Mouse (Mus musculus): ENCODE data around the gene Cobll1. TPM values are rescaled to one million over a fixed set of nuclear protein-coding genes. Genes with fewer than 3 reads are reported as not detected.

Cobll1 gene
- total RNA-seq, 1 experiment from 2014 or later: 14.9 TPM

DNA sequence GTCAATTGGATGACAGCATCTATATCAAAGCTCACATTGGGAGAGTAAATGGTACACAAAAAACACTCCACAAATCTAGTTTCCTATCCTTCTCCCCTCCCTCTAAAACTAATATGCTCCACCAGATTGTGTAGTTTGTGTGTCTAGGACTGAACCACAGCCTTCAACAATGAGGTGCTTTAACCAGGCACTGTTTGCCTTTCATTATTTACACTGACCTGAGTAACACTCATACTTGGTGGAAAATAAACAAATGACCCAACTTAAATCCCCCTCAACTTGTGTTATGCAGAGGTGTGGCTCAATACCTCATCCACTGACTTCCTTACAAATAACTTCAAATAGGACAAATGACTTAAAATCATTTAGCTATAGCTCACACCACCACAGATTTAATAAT is 155.8 kb downstream of the Cobll1 start:
- no peak for ATAC-seq (replicated peaks in 1 of 2; ENCODE audit: insufficient read depth in 1 of 2, low FRiP score in 2 of 2, low TSS enrichment in 1 of 2, low read depth in 1 of 2, poor library complexity in 2 of 2, severe bottlenecking in 2 of 2)

DNA sequence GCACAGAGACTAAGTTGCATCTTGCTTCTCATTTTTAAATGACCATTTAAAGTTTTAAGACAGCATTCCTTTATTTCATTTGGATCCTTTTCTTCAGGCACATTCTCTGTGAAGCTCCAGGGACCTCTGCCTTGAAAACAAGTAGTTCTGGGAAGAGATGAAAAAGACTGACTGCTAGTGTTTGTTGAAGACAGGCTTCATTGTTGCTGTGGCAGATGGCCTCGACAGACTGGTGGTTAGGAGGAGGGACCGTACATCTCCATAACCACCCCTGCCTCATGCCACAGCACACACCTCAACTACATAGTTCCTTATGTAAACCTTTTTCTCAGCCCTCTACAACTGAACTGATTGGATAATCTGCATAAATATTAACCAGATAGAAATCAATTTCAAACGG is 161.7 kb downstream of the Cobll1 start:
- ATAC-seq (replicated peaks in 1 of 2; ENCODE audit: insufficient read depth in 1 of 2, low FRiP score in 2 of 2, low TSS enrichment in 1 of 2, low read depth in 1 of 2, poor library complexity in 2 of 2, severe bottlenecking in 2 of 2): no peak

DNA sequence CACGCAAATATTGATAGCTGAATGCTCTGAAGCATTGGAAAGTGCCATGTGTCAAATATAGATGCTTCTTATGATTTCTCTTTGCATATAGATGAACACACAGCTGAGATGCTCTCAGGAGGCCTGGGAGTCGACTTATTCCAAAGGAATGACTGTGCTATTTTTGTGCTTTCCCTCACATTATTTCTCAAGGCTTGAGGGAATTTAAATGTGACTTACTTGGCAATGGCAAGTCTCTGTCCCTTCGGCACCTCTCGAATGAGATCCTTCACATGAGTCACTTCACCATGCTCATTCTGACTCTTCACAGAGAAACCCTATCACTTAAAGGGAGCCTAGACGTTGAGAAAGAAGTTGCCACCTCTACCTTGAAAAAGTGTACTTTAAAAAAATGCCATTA is 163.4 kb downstream of the Cobll1 start:
- no peak for ATAC-seq (replicated peaks in 1 of 2; ENCODE audit: insufficient read depth in 1 of 2, low FRiP score in 2 of 2, low TSS enrichment in 1 of 2, low read depth in 1 of 2, poor library complexity in 2 of 2, severe bottlenecking in 2 of 2)

DNA sequence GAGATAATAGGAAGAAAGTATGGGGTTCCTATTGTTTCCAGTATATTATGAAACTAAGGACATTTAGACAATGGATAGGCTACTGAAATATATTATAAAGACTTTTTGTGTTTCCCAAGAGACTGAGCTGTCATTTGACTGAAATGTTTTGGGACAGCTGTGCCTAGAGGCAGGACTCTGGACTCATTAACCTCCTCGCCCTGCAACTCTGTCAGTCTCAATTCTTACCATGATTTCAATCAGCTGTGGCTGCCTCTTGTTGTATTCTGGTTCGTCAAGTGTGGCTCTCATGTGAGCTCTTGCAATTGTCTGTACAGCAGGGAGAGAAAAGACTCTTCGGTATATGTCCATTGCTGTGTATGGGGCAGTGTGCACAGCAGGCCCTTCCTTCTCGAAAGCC is 163.8 kb downstream of the Cobll1 start:
- ATAC-seq (replicated peaks in 1 of 2; ENCODE audit: insufficient read depth in 1 of 2, low FRiP score in 2 of 2, low TSS enrichment in 1 of 2, low read depth in 1 of 2, poor library complexity in 2 of 2, severe bottlenecking in 2 of 2): no peak

DNA sequence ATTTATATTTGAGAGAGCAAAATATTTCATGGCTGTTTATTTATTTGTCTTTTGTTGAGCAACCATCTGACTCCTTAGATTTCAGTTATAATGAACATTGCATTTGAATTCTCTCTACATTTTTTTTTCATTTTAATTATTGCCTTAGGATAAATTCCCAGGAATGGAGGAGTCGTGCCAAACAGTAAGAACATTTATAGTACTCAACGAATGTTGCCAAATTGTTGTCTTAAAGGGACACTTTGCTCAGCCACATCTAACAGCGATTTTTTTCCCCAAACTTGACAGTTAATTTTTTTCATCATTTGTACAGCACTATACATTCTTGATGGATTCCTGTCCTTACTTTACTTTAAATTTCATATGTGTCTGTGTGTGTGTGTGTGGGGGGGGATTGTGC is 167.0 kb downstream of the Cobll1 start:
- no peak for ATAC-seq (replicated peaks in 1 of 2; ENCODE audit: insufficient read depth in 1 of 2, low FRiP score in 2 of 2, low TSS enrichment in 1 of 2, low read depth in 1 of 2, poor library complexity in 2 of 2, severe bottlenecking in 2 of 2)

DNA sequence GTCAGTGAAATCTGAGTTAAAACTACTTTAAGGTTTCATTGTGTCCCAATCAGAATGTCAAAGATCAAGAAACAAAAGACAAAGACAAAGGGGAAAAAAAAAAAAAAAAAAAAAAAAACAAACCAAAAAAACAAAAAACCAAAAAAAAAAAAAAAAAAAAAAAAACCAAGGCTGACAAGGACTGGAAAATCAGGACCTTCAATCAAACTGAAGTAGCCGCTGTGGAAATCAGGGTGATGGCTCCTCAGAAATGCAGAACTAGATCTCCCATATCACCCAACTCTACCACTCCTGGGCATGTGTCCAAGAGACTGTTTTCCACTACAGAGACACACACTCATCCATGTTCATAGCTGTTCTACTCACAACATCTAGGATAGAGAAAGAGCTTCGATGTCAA is 185.4 kb downstream of the Cobll1 start:
- no peak for ATAC-seq (replicated peaks in 1 of 2; ENCODE audit: insufficient read depth in 1 of 2, low FRiP score in 2 of 2, low TSS enrichment in 1 of 2, low read depth in 1 of 2, poor library complexity in 2 of 2, severe bottlenecking in 2 of 2)

DNA sequence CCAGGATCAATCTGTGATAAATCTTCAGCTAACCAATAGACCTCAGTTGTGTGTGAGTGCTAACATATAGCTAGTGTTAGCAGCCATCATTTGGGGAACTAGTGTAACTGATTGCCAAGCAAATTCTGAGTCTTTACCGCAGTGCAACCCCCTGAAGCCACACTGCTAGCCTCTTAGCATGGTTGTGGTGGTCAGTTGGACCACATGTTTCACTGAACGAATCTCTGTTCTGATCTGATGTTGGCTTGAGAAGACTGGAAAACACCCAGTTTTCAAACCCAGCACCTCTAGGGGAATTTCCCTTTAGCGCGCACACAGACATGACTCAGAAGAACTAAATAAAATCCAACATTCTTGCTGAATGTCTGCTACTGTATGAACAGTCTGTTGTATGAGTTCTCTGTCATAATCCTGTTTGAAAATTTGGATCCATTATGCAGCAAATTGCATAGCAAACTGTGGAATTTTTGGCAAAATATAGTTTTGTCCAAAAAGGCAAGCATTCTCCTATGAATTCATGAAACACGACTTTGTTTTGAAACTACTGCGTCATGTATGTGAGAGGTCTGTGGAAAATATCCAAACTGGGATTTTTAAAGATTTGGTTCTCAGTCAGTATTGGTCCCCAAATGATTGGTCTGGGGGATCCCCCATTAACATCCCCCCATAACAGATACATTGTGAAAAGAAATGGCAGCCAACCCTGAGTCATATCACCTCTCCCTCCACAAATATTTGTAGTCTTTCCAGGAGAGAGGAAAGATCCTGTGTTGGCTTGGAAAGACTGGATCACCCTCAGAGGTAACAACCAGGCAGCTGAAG is 186.8 kb downstream of the Cobll1 start:
- ATAC-seq (replicated peaks in 1 of 2; ENCODE audit: insufficient read depth in 1 of 2, low FRiP score in 2 of 2, low TSS enrichment in 1 of 2, low read depth in 1 of 2, poor library complexity in 2 of 2, severe bottlenecking in 2 of 2): no peak

DNA sequence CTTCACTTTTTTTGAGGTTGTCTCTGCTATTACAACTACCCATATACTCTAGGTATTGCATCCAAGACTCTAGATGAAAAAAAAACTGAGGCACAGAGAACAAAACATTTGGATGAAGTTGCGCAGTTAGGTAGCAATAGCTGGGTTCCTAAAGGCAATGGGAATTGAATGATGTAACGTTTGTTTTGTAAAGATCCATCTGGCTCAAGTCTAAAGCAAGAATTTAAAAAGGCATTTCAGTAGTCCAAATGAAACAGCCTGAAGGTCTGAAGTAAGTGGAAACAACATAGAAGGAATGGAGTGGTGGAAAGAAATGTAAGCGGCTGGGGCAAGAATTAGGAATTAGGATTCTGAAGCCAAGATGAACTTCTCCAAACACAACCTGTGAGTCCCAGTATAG is 188.4 kb downstream of the Cobll1 start:
- ATAC-seq (replicated peaks in 1 of 2; ENCODE audit: insufficient read depth in 1 of 2, low FRiP score in 2 of 2, low TSS enrichment in 1 of 2, low read depth in 1 of 2, poor library complexity in 2 of 2, severe bottlenecking in 2 of 2): no peak

DNA sequence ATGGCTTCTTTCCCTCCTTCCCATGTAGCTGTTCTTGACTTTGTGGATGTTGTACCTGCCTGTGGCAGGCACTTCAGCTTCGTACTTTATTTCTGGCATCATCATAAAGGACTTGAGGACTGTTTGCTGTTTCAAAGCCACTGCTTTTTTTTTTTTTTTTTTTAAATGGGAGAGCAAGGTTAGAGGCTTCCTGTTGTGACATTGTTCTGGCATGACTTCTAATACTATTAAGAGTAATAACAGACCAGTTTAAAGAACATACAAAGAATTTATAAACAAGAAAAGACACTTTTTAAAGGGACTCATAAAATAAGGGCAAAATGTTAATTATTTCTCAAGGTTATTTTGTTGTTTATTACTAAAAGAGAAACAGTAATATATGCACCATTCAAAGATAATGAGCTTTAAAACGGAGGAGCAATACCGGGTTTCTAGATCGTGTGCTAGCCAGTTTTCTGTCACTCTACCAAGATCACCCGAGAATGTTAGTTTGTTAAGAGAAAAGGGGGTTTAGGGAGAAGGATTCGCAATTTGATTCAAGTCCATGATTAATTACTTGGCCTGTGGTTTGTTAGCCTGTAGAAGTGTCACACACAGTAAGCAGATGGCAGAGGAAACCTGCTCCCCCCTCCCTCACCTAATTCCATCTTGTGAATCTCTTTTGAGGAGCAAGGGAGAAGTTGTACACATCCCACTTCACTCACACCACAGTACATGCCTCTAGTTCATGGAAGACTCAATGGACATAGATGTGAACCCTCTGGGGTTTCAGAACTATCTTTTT is 190.8 kb downstream of the Cobll1 start:
- no peak for ATAC-seq (replicated peaks in 1 of 2; ENCODE audit: insufficient read depth in 1 of 2, low FRiP score in 2 of 2, low TSS enrichment in 1 of 2, low read depth in 1 of 2, poor library complexity in 2 of 2, severe bottlenecking in 2 of 2)

Other genes starting within 250 kb of the Cobll1 start
- not detected in 2 replicates for gene Grb14, start 214.4 kb downstream of the Cobll1 start, total RNA-seq (2017)
- gene Slc38a11, start 124.6 kb upstream of the Cobll1 start, total RNA-seq (2017): 2.3 TPM in 1 of 2 replicates, not detected in the other